Mouse (Mus musculus) liver, embryonic 16.5 days (tissue): ENCODE measurements around the gene Tars2. TPM values are rescaled to one million over a fixed set of nuclear protein-coding genes. Genes with fewer than 3 reads are reported as not detected.
"Not testable (repeated sequence)": the region's sequence is repeated elsewhere in the genome, so short reads cannot be mapped to it uniquely, and the experiment has no call there.

ENCODE experiments used
- ATAC-seq: fragments of 200-750 bp; cut with Nextera tagmentation; 2 replicates; pipeline ENCODE4 v1.8.0; 2017; ENCODE audit warnings: low read depth, mild to moderate bottlenecking, moderate number of reproducible peaks, moderate library complexity
- H3K27ac ChIP-seq: fragments of 300-500 bp; sonication (generic); 2 replicates; pipeline ENCODE4 v1.5.1; 2014; ENCODE audit warnings: mild to moderate bottlenecking, low read length
- H3K27me3 ChIP-seq: fragments of 300-500 bp; sonication (generic); 2 replicates; pipeline ENCODE4 v1.6.1; 2014; ENCODE audit warnings: low read depth, low read length, mixed read lengths; ENCODE audit not compliant: control insufficient read depth, insufficient read depth
- H3K36me3 ChIP-seq: fragments of 300-500 bp; sonication (generic); 2 replicates; pipeline ENCODE4 v1.6.1; 2014; ENCODE audit warnings: mild to moderate bottlenecking; ENCODE audit not compliant: control insufficient read depth, insufficient read depth
- H3K4me1 ChIP-seq: fragments of 300-500 bp; sonication (generic); 2 replicates; pipeline ENCODE4 v1.6.1; 2014; ENCODE audit warnings: low read depth, low read length, mixed read lengths; ENCODE audit not compliant: control insufficient read depth
- H3K4me2 ChIP-seq: fragments of 300-500 bp; sonication (generic); 2 replicates; pipeline ENCODE4 v1.6.1; 2014; ENCODE audit warnings: low read depth, low read length, mixed read lengths
- H3K4me3 ChIP-seq: fragments of 300-500 bp; sonication (generic); 2 replicates; pipeline ENCODE4 v1.5.1; 2014; ENCODE audit warnings: low read depth, mild to moderate bottlenecking, low read length
- H3K9ac ChIP-seq: fragments of 300-500 bp; sonication (generic); 2 replicates; pipeline ENCODE4 v1.6.1; 2014; ENCODE audit warnings: low read depth, low read length
- H3K9me3 ChIP-seq: fragments of 300-500 bp; sonication (generic); replicated peaks from 2 replicates; pipeline ENCODE4 v1.6.1; 2016; ENCODE audit warnings: low read length; ENCODE audit not compliant: control insufficient read depth
- WGBS: fragments of 180-500 bp; shearing (Covaris S2); extraction: QIAGEN DNeasy Blood & Tissue Kit; methylation state at CpG from one replicate; pipeline ENCODE4 v1.1.7; 2014; ENCODE audit not compliant: insufficient replicate concordance; 5-methylcytosine and 5-hydroxymethylcytosine counted together
- polyA plus RNA-seq: library from polyadenylated mRNA; unstranded; fragments of >200 nt; fragmentation: Nextera tagmentation; extraction: Ambion mirVana; gene quantifications from 2 replicates; pipeline ENCODE4 v1.2.1, GENCODE M21; 2015

The Tars2 gene
- 33.0 and 33.9 TPM in 2 replicates for polyA plus RNA-seq

DNA sequence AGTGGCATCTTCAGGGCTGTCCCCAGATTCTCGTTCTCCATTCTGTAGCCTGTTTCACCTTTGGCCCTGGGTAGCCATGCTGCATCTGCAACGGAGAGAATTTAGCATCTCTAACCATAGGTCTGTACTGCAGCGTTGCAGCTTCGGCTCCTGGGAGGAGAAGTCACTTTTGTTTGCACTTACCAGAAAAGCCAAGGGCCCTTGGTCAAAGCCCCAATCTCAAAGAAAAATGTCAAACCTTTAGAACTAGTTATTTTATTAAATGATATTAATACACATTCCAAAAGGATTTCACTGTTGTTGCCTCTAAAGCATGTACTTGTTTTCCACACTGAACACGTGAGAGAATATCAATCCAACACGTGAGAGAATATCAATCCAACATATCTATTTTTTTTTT is at the start of gene Tars2:
TSS of gene Tars2 (minus strand) at position 101 of the 400 bp plus-strand sequence.
- WGBS: 78% methylated on average over 6 of the region's 6 CpGs
- Histone ChIP-seq H3K9me3 (no peaks in the 10 kb centered on the region), H3K27ac (no peak within 1 kb of the TSS), H3K4me3 (no peak within 1 kb of the TSS), H3K4me2 (no peak within 1 kb of the TSS), H3K27me3 (no peaks in the 10 kb centered on the region), H3K4me1 (no peaks in the 10 kb centered on the region; the same call in 1 of the 2 replicates), H3K9ac (no peak within 1 kb of the TSS), H3K36me3 (peaks cover 6% of the 10 kb centered on the region)
- ATAC-seq: no peak

DNA sequence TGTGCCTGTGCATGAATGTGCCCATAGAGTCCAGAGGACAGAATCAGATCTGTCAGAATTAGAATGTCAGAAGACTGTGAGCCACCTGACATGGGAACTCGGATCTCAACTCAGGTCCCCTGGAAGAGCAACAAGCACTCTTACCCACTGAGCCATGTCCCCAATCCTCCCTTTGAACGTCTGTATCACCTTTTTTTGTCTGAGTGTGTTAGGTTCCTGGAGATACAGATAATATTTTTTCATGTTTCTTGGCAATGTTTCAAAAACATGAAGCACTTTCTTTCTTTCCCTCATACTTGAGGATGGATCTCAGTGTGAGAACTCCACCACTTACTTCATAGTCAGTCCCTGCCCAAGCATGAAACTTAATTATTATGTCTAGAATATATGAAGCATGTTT is 48.4 kb upstream of the Tars2 start:
- 36% methylated on average over 2 of the region's 2 CpGs for WGBS
- no peak overlapping the region for H3K9ac ChIP-seq
- H3K36me3 ChIP-seq: peaks cover 3% of the 10 kb centered on the region
- no peak overlapping the region for H3K27ac ChIP-seq
- peaks cover 4% of the 10 kb centered on the region for H3K4me1 ChIP-seq
- H3K4me2 ChIP-seq: no peak overlapping the region
- H3K9me3 ChIP-seq: no peaks in the 10 kb centered on the region
- no peak for ATAC-seq
- no peak overlapping the region for H3K4me3 ChIP-seq
- no peaks in the 10 kb centered on the region for H3K27me3 ChIP-seq

DNA sequence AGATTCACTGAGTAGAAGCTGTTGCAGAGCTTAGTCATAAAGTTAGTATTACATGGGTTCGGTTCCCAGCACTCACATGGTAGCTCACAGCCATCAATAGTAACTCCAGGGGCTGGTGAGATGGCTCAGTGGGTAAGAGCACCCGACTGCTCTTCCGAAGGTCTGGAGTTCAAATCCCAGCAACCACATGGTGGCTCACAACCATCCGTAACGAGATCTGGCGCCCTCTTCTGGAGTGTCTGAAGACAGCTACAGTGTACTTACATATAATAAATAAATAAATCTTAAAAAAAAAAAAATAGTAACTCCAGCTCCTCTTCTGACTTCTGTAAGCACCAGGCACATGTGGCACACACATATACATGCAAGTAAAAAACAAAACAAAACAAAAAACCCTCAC is 47.6 kb upstream of the Tars2 start:
- H3K9me3 ChIP-seq, H3K27ac ChIP-seq, H3K4me3 ChIP-seq, H3K9ac ChIP-seq, H3K36me3 ChIP-seq, H3K4me1 ChIP-seq, H3K27me3 ChIP-seq, ATAC-seq, H3K4me2 ChIP-seq: not testable (repeated sequence)
- 91% methylated on average over 3 of the region's 6 CpGs for WGBS

DNA sequence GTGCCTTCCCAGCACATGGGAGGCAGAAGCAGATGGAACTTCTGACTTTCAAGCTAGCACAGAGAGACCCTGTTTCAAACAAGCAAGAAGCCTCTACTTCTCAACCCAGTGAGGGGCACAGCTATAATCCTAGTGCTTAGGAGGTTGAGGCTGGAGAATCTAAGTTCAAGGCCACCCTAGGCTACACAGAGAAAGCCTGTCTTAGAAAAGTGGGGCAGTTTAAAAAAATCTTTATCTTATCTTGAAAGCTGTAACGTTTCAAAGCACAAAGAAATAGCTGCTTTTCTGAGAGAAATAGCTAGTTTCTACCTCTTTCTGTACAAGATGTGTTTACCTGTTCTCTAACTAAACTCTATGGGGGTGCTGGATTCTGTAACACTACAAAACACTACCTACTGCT is 46.7 kb upstream of the Tars2 start:
- WGBS: 8% methylated on average over 1 of the region's 1 CpGs
- Histone ChIP-seq H3K4me2 (no peak overlapping the region), H3K4me1 (peaks cover 10% of the 10 kb centered on the region), H3K36me3 (peaks cover 3% of the 10 kb centered on the region), H3K9me3 (no peaks in the 10 kb centered on the region), H3K27ac (no peak overlapping the region), H3K27me3 (no peaks in the 10 kb centered on the region), H3K9ac (no peak overlapping the region), H3K4me3 (no peak overlapping the region)
- no peak for ATAC-seq

DNA sequence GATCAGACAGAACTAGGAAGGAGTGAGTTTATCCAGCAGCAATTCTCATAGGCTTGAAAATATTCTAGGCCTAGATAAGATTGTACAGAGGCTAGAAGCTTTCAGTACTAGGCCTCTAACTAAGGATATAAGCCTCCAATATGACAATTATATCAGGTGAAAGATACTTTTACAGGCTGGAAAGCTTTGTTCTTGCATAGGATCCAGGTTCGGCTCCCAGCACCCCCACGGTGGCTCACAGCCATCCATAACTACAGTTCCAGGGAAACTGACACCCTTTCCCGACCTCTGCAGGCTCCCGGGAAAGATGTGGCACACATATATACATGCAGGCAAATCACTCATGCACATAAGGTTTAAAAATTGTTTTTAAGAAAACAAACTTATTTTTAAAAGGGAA is 43.8 kb upstream of the Tars2 start:
- WGBS: 82% methylated on average over 4 of the region's 4 CpGs
- Histone ChIP-seq H3K4me3 (no peak overlapping the region), H3K36me3 (peaks cover 3% of the 10 kb centered on the region), H3K4me2 (no peak overlapping the region), H3K27me3 (no peaks in the 10 kb centered on the region), H3K4me1 (peaks cover 5% of the 10 kb centered on the region), H3K9ac (no peak overlapping the region), H3K9me3 (no peaks in the 10 kb centered on the region), H3K27ac (no peak overlapping the region)
- ATAC-seq: no peak

DNA sequence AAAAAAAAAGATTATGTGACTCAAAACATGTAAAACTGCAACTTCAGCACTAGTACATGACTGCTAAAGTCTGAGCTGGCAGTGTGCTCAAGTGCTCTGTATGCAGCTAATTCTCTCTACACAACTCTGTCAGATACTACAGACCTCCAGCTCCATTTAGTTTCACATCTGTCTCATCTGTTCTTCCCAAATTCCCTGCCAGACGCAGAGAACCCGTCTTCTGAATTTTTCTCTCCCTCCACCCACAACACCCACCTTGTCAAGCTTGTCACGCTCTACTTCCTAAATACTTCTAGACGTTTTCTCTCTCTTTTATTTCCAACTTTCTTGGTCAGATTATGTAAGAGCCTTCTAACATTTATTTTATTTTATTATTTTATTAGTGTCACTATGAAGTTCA is 38.8 kb upstream of the Tars2 start:
- Histone ChIP-seq H3K9ac (no peak overlapping the region), H3K36me3 (no peaks in the 10 kb centered on the region), H3K4me3 (no peak overlapping the region), H3K4me1 (peaks cover 5% of the 10 kb centered on the region; the same call in 1 of the 2 replicates), H3K4me2 (no peak overlapping the region), H3K9me3 (no peaks in the 10 kb centered on the region), H3K27me3 (no peaks in the 10 kb centered on the region), H3K27ac (no peak overlapping the region)
- WGBS: 66% methylated on average over 4 of the region's 4 CpGs
- no peak for ATAC-seq

DNA sequence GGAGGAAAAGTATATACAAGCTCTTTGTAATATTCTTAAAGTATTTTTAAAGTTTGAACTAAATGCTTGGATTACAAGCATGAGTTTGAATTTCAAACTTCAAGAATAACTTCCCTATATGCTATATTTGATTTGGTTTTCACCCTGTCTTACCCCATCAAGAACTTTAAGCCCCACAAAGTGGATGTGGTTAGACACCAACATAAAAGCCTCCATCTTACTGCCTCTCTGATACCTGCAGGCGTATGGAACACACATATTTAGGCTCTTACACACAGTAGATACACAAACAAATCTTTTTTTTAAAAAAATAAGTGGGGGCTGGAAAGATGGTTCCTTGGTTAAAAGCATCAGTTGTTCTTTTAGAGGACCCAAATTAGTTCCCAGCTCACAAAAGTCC is 34.3 kb upstream of the Tars2 start:
- H3K9ac ChIP-seq: no peak overlapping the region
- H3K4me3 ChIP-seq: no peak overlapping the region
- ATAC-seq: no peak
- H3K27ac ChIP-seq: no peak overlapping the region
- H3K36me3 ChIP-seq: no peaks in the 10 kb centered on the region; the same call in 1 of the 2 replicates
- no peaks in the 10 kb centered on the region for H3K9me3 ChIP-seq
- no peaks in the 10 kb centered on the region for H3K27me3 ChIP-seq
- 68% methylated on average over 1 of the region's 1 CpGs for WGBS
- H3K4me1 ChIP-seq: no peaks in the 10 kb centered on the region
- H3K4me2 ChIP-seq: no peak overlapping the region

DNA sequence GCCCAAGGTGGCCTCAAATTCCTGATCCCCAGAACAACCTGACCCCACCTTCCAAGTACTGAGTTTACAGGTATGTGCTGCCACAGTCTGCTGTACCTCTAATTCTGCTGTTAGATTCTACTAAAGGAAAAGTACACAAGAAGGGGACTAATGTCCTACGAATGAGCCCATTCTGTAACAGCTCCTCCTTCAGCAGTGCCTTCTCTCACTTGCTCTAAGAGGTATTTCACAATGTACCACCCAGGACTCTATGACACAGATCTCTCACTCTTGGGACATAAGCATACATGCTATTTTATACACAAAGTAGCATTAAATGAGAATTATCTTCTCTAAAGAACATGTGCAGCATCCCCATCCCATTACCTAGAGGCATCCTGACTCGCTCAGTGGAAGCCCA is 33.7 kb upstream of the Tars2 start:
- Histone ChIP-seq H3K4me1 (no peaks in the 10 kb centered on the region), H3K27ac (no peak overlapping the region), H3K9me3 (no peaks in the 10 kb centered on the region), H3K27me3 (no peaks in the 10 kb centered on the region), H3K36me3 (no peaks in the 10 kb centered on the region; the same call in 1 of the 2 replicates), H3K4me2 (no peak overlapping the region), H3K4me3 (no peak overlapping the region), H3K9ac (no peak overlapping the region)
- WGBS: 78% methylated on average over 2 of the region's 2 CpGs
- no peak for ATAC-seq

DNA sequence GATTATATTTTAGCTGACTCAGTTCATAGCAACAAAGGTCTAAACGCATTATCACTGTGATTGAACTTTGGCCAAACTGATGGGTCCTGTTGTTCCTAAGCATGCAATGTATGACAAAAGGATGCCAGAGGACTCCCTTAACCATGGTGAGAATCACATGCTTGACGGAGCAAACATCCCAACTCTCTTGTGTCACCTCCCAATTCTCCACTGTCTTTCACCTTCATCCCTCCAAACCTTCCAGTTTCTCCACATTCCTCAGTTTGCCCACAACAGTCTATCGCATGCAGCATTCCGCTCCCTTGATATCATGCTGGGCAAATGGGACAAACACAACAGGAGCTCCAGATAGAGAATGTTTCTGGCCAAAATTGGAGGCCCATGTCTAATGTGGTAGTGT is 25.5 kb upstream of the Tars2 start:
- ATAC-seq: no peak
- no peaks in the 10 kb centered on the region for H3K9me3 ChIP-seq
- H3K27me3 ChIP-seq: no peaks in the 10 kb centered on the region
- no peak overlapping the region for H3K27ac ChIP-seq
- no peak overlapping the region for H3K9ac ChIP-seq
- H3K4me2 ChIP-seq: no peak overlapping the region
- H3K4me1 ChIP-seq: no peaks in the 10 kb centered on the region
- peaks cover 33% of the 10 kb centered on the region for H3K36me3 ChIP-seq
- no peak overlapping the region for H3K4me3 ChIP-seq
- 83% methylated on average over 4 of the region's 4 CpGs for WGBS

DNA sequence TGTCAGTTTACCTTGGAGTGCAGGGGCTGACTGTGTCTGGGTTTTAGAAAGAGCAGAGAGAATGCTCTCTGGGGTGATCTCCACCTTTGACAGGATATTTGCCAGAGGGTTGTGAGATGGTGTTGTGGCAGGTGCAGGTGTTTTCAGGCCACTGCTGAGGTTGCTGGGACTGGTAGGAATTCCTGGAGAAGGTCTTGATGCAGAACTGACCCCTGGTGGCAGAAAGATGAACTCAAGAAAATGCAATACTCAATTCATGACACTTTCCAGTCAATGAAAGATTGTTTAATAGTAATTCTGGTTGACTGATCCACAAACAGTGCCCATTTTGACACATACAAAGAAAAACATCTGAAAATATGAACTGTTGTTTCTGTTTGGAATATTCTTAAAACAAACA is 12.0 kb upstream of the Tars2 start:
- Histone ChIP-seq H3K9ac (no peak overlapping the region), H3K4me3 (no peak overlapping the region), H3K4me1 (no peaks in the 10 kb centered on the region; the same call in 1 of the 2 replicates), H3K4me2 (no peak overlapping the region), H3K27ac (no peak overlapping the region), H3K27me3 (no peaks in the 10 kb centered on the region), H3K36me3 (peaks cover 33% of the 10 kb centered on the region), H3K9me3 (no peaks in the 10 kb centered on the region)
- ATAC-seq: no peak
